Mouse (Mus musculus) inflammation-experienced regulatory T-cells (primary cell): Measurements from ENCODE around the gene S100a13. TPM values are rescaled to one million over a fixed set of nuclear protein-coding genes. Genes with fewer than 3 reads are reported as not detected.

Experiments
- polyA plus RNA-seq, 2 experiments: library from polyadenylated mRNA; unstranded; fragments of 100-300 nt; shearing (Covaris generic); gene quantifications; one replicate each; pipeline ENCODE4 v1.2.1; 2017

Gene S100a13
- polyA plus RNA-seq: 100 to 1,000 TPM; 158 to 169 TPM

DNA sequence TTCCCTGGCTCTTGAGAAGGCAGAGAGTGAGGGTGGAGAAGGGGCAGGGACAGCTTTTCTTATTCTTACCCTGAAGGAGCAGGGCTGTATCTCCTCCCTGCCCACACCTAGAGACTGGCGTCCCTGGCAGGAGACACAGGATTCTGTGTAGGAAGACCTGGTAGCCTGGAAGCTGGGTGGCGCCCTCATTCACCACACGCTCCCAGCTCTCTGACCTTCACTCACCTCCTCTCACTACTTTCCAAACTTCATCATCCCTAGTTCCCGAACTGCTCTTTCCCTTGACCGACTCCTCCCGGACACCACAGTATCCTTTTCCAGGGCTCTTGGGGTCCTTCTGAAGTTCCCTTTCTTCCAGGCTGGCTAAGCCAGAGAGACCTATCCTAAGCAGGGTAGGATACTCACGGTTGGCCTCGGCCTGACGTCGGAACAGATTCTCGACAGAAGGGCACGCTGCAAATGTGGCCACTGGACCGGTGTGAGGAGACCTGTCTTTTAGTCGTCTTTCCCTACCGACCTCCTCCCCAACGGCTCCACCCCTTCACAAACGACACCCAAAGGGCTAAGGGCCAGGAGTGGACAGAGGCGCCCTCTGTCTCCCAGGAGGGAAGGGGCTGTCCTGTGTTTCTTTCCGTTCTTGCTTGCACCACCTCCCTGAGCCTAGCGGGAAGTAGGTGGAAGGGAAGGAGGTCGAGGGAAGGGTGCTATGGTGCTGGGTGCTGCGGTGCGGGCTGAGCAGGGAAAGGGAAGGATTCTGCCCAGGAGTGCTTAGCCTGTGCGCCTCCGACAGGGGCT, at the start of gene S100a13, which contains the start of gene S100a1:
TSS of gene S100a13 (plus strand) at position 640 of the 795 bp plus-strand sequence.
TSS of gene S100a1 (minus strand) at position 597 of the 795 bp plus-strand sequence.

DNA sequence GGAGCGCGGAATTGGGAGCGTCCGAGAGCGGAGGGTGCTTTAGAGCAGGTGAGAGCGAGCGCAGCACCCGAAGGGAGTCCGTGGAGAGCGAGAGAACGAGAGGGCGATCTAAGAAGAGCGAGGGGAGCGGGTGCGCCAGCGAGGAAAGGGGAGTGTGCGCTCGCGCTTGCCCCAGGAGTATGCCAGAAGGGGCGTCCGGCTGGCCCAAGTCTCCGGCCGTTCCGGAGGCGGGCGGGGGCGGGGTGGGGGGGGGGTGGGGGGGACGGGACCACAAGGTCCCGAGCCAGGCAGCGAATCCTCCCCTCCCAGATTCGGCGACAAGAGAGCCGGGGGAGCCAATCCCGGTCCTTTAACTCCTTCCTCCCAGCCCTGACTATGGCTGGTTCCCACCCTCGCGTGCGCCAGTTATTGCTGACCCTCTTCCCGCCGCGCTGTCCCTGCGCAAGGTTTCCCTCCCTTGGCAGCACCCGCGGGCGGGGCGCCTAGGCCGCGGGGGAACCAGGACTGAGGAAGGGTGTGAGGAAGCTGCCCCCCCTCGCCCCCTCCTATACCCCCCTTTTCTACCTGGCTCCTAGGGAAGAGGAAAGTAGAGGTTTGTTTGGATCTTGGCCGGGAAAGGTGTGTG, 48.4 kb upstream of the S100a13 start, which contains the start of gene Npr1:
TSS of gene Npr1 (minus strand) at position 181 of the 625 bp plus-strand sequence.

DNA sequence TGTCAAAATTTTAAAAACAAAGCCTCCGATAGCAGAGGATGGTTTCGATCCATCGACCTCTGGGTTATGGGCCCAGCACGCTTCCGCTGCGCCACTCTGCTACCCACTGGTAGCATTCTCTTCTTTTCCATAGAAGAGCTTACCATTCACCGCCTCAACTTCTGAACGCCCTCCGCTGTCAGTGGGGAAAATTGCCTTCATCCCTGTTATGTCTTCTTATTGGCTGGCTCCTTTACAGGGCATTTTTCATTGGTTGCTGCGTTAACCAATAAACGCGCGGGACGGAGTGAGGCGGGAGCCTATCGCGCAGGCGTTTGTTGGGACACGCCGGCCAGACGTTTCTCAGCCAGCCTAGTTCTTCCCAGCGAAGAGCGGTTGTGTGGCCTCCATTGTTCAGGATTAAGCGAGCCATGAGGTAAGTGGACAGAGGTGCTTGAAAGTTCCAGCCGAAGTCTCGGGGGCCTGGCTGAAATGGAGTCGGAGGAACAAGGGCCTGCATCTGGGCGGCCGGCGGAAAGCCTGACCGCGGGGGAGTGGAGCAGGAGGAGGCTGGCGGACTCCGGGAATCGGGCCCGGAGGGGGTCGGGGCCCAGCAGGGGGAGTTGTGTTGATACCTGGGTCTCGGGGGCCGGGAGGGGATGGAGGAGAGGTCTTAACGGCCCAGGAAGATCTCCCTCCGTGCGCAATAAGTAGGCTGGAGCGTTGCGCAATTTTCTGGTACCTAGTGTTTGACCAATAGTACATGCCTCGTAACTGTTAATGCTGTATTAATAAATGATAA, 38.2 kb upstream of the S100a13 start, which contains the start of gene Ilf2:
TSS of gene Ilf2 (plus strand) at position 296 of the 781 bp plus-strand sequence.

DNA sequence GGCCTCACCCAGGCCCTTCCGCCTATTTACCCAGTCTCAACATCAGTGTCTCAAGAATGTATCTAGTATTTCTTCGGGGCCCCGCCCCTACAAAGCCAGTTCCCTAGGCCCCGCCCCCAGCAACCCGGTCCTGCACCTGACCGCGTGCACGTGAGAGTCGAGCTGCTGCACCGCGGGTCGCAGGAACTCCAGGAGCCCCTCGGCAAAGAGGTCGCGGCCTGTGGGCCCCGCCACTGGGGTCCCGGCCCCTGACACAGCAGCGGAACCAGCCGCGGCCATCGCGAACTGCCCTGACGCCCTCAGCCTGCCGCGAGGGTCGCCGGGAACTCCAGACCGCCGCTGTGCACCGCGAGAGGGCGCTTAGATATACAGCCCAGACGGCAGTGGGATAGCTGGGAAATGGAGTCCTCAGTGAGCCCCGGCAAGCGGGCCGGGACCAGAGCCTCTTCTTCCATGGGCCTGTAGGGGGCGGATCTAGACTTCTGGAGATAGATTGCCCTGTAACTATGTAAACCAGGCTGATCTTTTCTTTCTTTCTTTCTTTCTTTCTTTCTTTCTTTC, 23.5 kb upstream of the S100a13 start, which contains the start of gene Snapin:
TSS of gene Snapin (minus strand) at position 338 of the 561 bp plus-strand sequence.

DNA sequence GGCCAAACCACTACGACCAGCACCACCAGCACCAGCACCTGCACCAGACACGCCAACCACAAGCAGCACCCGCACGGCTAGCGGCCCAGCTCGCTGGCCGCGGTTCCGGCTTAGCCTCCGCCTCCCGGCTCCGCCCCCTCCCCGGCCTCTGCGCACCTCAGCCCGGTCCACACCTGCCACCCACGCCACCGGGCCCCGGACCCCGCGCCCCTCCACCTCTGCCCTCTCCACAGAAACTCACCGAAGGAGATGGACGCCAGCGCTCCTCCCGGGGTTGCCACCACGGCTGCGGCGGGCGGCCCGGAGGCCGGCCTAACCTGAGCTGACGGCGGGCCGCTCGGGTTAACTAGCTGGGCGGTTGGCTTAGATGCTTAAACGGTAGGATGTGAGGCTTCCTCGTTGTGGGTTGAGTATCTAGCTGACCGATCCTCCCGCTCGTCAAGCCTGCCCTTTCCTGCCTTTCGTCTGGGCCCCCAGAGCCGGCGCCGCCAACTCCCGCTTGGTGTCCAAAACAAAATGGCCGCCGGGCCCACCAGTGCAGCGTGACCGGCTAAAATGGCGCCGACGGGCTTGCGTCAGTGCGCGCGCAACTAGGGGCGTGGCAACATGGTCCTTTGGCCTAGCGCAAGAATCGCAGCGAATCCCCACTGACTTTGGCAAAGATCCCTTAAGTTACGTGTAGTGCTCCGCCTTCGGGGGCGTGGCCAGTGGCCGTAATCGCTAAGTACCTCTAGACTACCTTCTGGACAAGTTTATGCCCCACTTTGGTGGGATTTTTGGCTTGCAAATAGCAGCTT, 5.1 kb upstream of the S100a13 start, which contains the start of gene Chtop:
TSS of gene Chtop (minus strand) at position 549 of the 797 bp plus-strand sequence.

DNA sequence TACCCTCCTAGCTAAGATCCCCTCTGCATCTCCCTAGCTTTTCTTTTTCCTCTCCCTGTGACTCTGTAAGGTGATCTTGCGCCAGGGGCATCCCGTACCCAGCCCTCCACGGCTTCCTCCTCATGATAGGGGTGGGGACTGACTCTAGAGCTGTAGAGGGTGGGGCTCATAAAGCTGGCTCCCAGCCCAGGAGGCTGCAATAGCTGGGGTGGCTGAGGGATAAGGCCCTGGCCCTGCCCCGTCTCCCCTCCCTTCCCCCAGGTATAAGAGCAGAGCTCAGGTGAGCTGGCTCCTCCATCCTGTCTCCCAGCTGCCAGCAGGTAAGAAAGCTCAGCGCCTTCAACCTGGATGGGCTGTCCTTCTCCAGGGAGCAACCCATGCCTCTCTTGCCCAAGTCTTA, 12.3 kb downstream of the S100a13 start, which contains the start of gene S100a14:
TSS of gene S100a14 (plus strand) at position 277 of the 400 bp plus-strand sequence.

DNA sequence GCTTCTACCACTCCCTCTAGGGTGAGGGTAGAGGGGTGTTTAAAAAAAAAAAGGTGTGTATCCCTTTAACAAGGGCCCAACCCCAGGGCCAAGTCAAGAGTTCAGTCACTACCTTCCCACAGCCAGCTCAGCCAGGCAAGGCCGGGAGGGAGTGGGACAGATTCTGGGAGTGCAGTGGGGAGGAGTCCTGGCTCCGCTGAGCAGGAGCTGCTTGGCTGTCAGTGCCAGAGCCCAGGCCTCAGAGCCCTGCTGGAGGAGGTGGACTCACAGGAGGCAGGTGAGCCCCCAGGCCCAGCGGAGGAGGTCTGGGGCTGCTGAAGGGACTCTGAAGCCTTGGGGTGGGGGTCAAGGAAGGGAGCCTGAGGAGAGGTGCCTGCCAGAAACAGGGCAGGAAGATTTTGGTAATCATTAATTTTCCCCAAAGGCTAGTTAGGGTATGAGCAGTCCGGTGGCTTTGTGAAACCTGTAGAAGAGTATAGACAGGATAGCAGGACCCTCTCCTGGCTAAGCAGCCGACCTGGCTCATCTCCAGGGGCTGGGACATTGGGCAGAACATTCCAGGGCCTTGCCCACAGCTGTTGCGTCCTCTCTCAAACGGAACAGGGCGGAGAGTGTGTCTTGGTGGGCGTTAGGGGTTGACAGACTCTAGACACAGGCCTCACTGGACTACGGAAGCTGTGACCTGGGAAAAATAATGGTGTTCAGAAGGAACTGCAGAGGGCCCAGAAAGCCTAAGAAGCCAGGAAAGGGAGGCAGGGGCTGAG, 23.1 kb downstream of the S100a13 start, which contains the start of gene S100a16:
TSS of gene S100a16 (plus strand) at position 114 of the 764 bp plus-strand sequence.

DNA sequence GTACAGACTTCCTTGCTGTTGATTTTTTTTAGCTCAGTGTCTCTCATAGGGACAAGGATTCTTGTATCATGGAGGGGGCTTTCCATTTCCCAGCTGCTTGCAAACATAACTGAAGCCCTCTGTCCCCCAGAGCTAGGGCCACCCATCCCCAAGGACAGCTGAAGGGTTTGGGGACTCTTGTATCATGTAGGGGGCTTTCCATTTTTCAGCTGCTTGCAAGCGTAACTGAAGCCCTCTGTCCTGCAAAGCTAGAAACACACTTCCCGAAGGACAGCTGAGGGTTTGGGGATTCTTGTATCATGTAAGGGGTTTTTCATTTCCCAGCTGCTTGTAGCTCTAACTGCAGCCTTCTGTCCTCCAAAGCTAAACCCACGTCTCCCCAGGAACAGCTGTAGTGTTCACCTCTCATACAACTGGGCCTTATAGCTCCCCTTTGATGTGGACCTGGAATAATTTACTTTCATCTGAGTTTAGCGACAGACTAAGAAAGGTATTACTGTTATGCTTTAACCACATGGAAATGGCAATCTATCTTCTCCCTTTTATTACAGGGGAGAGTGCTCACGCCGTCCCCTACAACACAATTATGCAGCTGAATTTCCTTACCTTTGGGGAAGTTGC, 45.9 kb downstream of the S100a13 start, which contains the start of gene S100a3:
TSS of gene S100a3 (plus strand) at position 571 of the 621 bp plus-strand sequence.

Other genes starting within 250 kb of the S100a13 start
- 10 to 100 TPM; 45.9 to 50.2 TPM for gene Dennd4b, start 249.2 kb upstream of the S100a13 start, polyA plus RNA-seq
- gene Gatad2b, start 221.3 kb upstream of the S100a13 start, polyA plus RNA-seq: 10 to 100 TPM in 1 of 2 experiments, 1 to 10 TPM in 1; 7.6 to 10.6 TPM
- under 1 TPM; 0.08 to 0.33 TPM for gene Slc27a3, start 124.5 kb upstream of the S100a13 start, polyA plus RNA-seq
- 10 to 100 TPM; 32.8 to 39.6 TPM for gene Ints3, start 80.8 kb upstream of the S100a13 start, polyA plus RNA-seq
- gene Npr1, start 48.6 kb upstream of the S100a13 start, polyA plus RNA-seq: not detected
- 100 to 1,000 TPM in 1 of 2 experiments, 10 to 100 TPM in 1; 93.1 to 102 TPM for gene Ilf2, start 38.3 kb upstream of the S100a13 start, polyA plus RNA-seq
- 10 to 100 TPM; 97.5 to 99.8 TPM for gene Snapin, start 23.4 kb upstream of the S100a13 start, polyA plus RNA-seq
- gene Chtop, start 4.9 kb upstream of the S100a13 start, polyA plus RNA-seq: 100 to 1,000 TPM; 161 to 182 TPM
- 1 to 10 TPM; 1.7 to 4.3 TPM for gene S100a1, start within 50 bp of the S100a13 start, polyA plus RNA-seq
- under 1 TPM in 1 of 2 experiments, not detected in 1; 0.40 TPM for gene S100a14, start 12.4 kb downstream of the S100a13 start, polyA plus RNA-seq
- gene S100a16, start 22.8 kb downstream of the S100a13 start, polyA plus RNA-seq: 1 to 10 TPM in 1 of 2 experiments, under 1 TPM in 1; 0.67 to 1.1 TPM
- gene S100a3, start 46.1 kb downstream of the S100a13 start, polyA plus RNA-seq: 1 to 10 TPM in 1 of 2 experiments, under 1 TPM in 1; 0.83 to 2.9 TPM
- gene S100a2, start 75.8 kb downstream of the S100a13 start, polyA plus RNA-seq: not detected
- not detected for gene Gm42674, start 87.5 kb downstream of the S100a13 start, polyA plus RNA-seq
- gene S100a4, start 89.3 kb downstream of the S100a13 start, polyA plus RNA-seq: 100 to 1,000 TPM; 106 to 233 TPM
- under 1 TPM in 1 of 2 experiments, not detected in 1; 0.40 TPM for gene S100a5, start 94.1 kb downstream of the S100a13 start, polyA plus RNA-seq
- gene S100a6, start 98.4 kb downstream of the S100a13 start, polyA plus RNA-seq: 100 to 1,000 TPM; 312 to 419 TPM
- 1 to 10 TPM in 1 of 2 experiments, under 1 TPM in 1; 0.57 to 2.1 TPM for gene S100a7a, start 139.6 kb downstream of the S100a13 start, polyA plus RNA-seq
- gene S100a8, start 154.5 kb downstream of the S100a13 start, polyA plus RNA-seq: not detected
- gene S100a9, start 181.3 kb downstream of the S100a13 start, polyA plus RNA-seq: not detected
- not detected for gene Pglyrp4, start 212.5 kb downstream of the S100a13 start, polyA plus RNA-seq